Mouse (Mus musculus) naive thymus-derived CD4-positive, alpha-beta T cell, adult 2 months (primary cell): ENCODE results near the gene Psmb5.
A peak's percentile ranks its signal among the peaks of the same experiment; 100 is the strongest.

ENCODE experiments used
- DNase-seq: peaks from one replicate; pipeline ENCODE4 v3.0.0-alpha.2; 2011; ENCODE audit warnings: low read depth

Gene Psmb5

GRCm38 (mm10) chr14:54617897-54618365 is at the start of gene Psmb5:
Gene Psmb5, minus strand, starts transcription at chr14:54618022.
- DNase-seq = peak; percentile 93

- DNase-seq = no peak
Measured at GRCm38 (mm10) chr14:54664477-54665222, 46.8 kb upstream of the Psmb5 start.

- no peak for DNase-seq
Measured at GRCm38 (mm10) chr14:54660009-54660408, 42.2 kb upstream of the Psmb5 start.

- DNase-seq = peak; percentile 84
Measured at GRCm38 (mm10) chr14:54653496-54653895, 35.7 kb upstream of the Psmb5 start.

- no peak for DNase-seq
Measured at GRCm38 (mm10) chr14:54652787-54653186, 35.0 kb upstream of the Psmb5 start.

GRCm38 (mm10) chr14:54651556-54651955 is 33.7 kb upstream of the Psmb5 start:
- DNase-seq = no peak

- DNase-seq = peak; percentile 95
Measured at GRCm38 (mm10) chr14:54650621-54651454, 33.0 kb upstream of the Psmb5 start.

- DNase-seq = no peak
Measured at GRCm38 (mm10) chr14:54647900-54648299, 30.1 kb upstream of the Psmb5 start.

GRCm38 (mm10) chr14:54646898-54647636 is 29.2 kb upstream of the Psmb5 start:
- DNase-seq = no peak

GRCm38 (mm10) chr14:54646455-54646854 is 28.6 kb upstream of the Psmb5 start:
- DNase-seq = no peak

GRCm38 (mm10) chr14:54644294-54644693 is 26.5 kb upstream of the Psmb5 start:
- DNase-seq = no peak

GRCm38 (mm10) chr14:54643011-54643410 is 25.2 kb upstream of the Psmb5 start:
- no peak for DNase-seq

GRCm38 (mm10) chr14:54642224-54642944 is 24.6 kb upstream of the Psmb5 start:
- no peak for DNase-seq

GRCm38 (mm10) chr14:54641305-54641969 is 23.6 kb upstream of the Psmb5 start, which contains the start of gene Cdh24:
Gene Cdh24, minus strand, starts transcription at chr14:54641364.
- peak; percentile 92 for DNase-seq

- DNase-seq = no peak
Measured at GRCm38 (mm10) chr14:54640946-54641304, 23.1 kb upstream of the Psmb5 start, which contains the start of gene Gm17606. Gene Gm17606, plus strand, starts transcription at chr14:54640952.

GRCm38 (mm10) chr14:54640121-54640520 is 22.3 kb upstream of the Psmb5 start:
- peak; percentile 23 for DNase-seq

- DNase-seq = no peak
Measured at GRCm38 (mm10) chr14:54638210-54638609, 20.4 kb upstream of the Psmb5 start.

- peak; percentile 82 for DNase-seq
Measured at GRCm38 (mm10) chr14:54636954-54637353, 19.1 kb upstream of the Psmb5 start.

- DNase-seq = no peak
Measured at GRCm38 (mm10) chr14:54634182-54634581, 16.4 kb upstream of the Psmb5 start.

GRCm38 (mm10) chr14:54632252-54632651 is 14.4 kb upstream of the Psmb5 start:
- no peak for DNase-seq

- no peak for DNase-seq
Measured at GRCm38 (mm10) chr14:54631240-54631599, 13.4 kb upstream of the Psmb5 start.
